Mouse (Mus musculus): ENCODE measurements around the gene Kyat1.

- TF ChIP-seq CTCF (IDR thresholded peaks at IDR 0.05; ENCODE audit: low read depth, low read length) (no peak), POLR2A (IDR thresholded peaks at IDR 0.05; ENCODE audit: insufficient read depth, low read length) (no peak)
These were observed 2.2 kb upstream of the Kyat1 start for GRCm38 (mm10) chr2:30207886-30208285.

Data from ES-Bruce4 (cell line).